Mouse (Mus musculus): ENCODE data around the gene Wwc1.
"Not testable (repeated sequence)": the region's sequence is repeated elsewhere in the genome, so short reads cannot be mapped to it uniquely, and the experiment has no call there.

The Wwc1 gene

DNA sequence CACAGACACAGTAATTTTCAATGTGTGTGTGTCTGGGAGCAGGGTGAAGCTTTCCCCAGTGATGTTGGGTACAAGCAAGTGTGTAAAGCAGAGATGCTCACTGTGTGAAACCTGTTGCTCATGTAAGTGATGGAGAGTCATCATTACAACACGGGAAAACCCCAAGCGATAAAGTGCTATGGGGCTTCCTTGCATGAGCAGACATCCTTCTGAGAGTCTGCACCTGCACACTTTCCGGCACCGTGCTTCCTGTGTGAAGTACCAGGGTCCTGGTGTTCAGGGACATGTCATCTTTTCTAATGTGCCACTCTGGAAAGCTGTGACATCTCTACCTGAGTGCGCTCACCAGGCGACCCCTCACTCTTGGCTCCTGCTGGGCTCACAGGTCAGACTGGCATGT, 97.5 kb downstream of the Wwc1 start:
- no peak for DNase-seq (ENCODE audit: extremely low read depth, low read depth, low spot score)

DNA sequence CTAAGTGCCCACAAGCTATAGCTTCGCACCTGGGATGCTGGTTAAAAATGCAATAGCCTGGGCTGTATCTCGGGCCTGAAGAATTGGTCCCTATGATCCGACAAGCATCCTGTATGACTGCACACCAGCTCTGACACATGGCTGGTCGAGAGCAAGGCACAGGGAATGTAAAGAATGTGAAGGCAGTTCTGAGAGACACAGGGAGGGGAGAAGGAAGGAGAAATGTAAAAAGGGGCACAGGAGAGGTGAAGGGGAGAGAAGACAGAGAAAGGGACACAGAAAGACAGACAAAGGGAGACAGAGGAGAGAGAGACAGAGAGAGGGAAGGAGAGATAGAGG, 101.8 kb downstream of the Wwc1 start:
- DNase-seq (ENCODE audit: extremely low read depth, low read depth, low spot score), result no peak

DNA sequence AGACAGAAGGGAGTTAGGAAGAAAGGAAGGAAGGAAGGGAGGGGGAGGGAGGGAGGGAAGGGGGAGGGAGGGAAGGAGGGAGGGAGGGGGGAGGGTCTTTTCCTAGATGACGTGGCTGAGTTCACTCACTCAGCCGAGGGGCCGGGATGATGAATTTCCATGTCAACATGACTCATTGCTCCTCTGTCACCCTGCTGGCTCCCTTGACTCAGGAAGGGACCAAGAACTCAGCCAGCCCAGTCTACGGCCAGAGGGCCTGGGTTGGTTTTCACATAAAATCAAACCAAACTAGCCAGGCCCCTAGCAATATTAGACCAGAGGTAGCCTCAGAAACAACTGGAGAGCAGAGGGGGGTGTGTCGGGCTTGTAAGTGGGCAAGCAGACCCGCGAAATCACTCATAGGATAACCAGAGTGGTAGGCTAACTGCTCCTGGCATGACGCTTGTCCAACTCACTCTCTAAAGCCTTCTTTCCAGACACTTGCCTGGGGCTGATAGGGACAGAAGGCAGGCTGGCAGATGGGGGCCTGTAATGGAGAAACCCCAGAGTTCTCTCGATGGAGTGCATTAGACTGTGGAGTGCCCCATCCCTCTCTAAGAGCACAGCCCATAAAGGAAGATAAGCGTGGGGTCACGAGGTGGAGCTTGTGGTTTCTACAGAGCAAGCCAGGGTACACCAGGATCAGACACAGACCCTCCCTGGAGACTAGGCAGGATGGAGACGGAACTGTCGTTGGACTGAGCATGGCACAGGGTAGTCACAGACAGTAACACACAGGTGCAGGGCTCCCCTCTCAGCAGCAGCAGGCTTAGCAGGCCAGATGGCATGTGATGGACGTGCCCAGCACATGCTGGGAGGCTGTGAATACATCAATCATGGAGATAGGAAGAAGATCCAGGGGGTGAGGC, 102.4 kb downstream of the Wwc1 start:
- no peak for DNase-seq (ENCODE audit: extremely low read depth, low read depth, low spot score)

DNA sequence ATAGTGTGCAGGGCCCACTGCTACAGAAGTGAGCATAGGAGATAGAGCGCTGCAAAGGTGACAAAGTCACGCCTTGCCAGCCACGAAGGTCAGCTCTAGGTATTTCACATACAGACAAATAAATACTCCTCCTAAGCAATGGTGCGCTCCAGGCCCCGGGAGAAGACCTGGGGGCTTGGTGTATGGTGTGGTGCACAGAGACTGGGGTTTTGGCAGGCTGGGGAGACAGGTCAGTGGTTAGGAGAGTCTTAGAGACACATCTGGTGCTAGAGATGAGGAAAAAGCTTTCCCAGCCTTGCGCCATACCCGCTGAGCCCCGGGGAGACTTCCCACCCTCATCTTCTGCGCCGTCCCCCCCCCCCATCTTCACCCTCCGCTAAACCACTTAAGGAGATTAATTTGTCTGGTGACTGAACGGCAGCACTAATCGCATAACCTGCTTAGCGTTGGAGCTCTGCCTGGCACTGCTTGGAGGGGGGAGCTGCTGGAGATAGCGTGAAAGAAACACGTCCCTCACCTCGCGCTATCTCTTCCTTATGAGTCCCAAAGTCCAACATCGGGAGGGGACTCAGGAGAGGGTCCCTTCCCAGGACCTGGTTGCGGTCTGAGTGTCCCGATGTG, 106.6 kb downstream of the Wwc1 start:
- DNase-seq (ENCODE audit: extremely low read depth, low read depth, low spot score), result no peak

DNA sequence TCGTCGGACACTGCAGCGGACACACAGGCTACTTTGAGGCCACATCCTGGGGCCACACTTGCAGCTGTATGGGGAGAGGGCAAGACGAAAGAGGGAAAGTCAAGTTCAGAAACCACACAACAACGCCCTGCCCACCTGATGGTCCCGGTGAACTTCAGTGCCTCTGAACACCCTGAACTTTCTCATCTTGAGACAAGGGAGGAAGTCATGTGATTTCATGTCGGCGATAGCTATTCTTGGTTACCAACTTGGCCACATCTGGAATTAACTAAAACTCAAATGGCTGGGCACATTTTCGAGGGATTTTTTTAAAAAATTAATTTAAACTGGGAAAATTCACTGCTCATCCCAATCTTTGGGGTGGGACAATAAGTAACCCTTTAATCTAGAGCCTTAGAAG, 109.4 kb downstream of the Wwc1 start:
- DNase-seq (ENCODE audit: extremely low read depth, low read depth, low spot score), result no peak

DNA sequence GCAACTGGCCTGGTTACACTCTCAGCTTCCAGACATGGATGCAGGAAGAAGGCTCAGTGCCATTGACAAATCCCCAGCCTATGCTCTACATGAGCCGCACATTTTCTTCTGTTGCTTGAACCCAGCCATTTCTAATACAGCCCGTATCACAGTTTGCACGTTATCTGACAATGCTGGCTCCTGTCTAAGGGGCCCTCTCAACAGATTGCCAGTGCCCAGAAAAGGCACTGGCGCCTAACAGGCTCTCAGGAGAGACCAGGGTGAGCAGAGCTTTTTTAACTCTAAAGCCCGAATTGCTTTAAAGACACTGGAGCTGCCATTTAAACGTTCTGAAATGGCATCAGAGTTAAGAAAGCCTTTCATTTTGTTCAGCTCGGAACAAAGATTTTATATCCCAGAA, 114.2 kb downstream of the Wwc1 start:
- DNase-seq (ENCODE audit: extremely low read depth, low read depth, low spot score), result no peak

DNA sequence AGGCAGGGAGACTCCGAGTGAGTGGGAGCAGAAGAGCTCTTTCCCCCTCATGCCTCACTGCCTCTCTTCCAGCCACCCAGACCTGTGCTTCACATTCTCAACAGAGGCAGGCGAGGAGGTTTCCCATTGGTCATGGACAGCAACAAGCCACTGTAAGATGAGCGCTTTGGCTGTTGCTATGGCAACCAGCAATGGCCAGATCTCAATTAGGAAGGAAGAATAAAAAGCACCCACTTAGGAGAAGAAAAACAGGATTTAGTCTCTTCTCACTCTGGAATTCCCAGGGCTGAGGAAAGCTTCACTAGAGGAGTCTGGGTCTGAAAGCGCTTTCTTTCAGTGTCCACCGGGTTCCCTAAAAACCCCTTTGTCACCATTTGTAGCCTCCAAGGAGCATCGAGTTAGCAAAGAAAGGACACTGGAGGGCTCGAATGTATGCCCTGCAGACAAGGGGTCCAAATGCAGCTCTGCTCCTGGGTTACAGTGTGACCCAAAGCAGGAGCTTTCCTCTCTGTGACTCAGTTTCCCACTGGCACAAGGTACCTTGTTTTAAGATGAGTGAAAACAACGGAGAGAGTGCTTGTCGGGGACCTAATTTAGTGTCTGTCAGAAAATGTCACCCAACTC, 115.2 kb downstream of the Wwc1 start:
- no peak for DNase-seq (ENCODE audit: extremely low read depth, low read depth, low spot score)

DNA sequence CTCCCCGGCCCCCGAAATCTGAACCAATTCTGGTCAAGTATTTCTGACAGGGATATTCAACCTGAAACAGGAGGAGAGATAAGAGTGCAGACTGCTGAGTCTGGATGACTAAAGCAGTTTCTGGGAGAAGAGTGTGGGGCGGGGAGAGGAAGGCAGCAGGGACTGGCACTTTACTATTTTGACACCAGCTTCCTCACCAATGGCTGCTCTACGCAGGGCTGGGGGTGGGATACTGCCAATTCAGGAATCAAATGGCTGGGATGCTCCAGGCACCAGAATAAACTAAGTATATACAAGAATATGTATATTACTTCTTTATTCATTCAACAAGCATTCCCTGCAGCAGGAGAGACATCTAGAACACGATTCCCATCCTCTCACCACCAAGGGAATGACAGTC, 116.7 kb downstream of the Wwc1 start:
- DNase-seq (ENCODE audit: extremely low read depth, low read depth, low spot score), result no peak

DNA sequence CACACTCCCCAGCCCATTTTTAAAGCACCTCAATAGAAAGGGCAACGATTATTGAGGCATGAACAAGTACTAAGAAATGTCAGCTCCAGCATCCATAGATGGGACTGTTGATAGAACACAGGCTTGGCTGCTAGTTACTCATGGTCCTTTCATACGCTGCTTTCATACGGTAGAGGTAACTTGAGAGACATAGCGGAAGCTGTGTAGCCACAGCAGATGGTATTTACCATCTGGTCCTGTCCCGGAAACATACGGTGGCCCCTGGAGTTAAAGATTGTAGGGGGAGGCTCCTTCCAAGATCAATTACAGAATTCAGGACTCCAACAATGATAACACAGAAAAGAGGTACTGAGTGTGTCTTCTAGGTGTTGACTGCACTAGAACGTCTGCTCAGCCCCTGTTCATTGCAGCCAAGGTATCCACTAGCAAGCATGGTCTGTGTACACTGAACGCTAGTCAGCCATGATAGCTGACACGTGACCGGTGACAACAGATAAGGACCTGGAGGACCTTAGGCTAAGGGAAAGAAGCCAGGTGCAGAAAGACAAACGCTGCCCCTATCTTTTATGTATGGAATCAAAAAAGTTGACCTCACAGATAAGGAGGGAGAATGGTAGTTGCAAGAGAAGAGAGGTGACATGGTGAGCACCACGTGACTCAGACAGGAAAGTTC, 122.8 kb downstream of the Wwc1 start:
- no peak for DNase-seq (ENCODE audit: extremely low read depth, low read depth, low spot score)

DNA sequence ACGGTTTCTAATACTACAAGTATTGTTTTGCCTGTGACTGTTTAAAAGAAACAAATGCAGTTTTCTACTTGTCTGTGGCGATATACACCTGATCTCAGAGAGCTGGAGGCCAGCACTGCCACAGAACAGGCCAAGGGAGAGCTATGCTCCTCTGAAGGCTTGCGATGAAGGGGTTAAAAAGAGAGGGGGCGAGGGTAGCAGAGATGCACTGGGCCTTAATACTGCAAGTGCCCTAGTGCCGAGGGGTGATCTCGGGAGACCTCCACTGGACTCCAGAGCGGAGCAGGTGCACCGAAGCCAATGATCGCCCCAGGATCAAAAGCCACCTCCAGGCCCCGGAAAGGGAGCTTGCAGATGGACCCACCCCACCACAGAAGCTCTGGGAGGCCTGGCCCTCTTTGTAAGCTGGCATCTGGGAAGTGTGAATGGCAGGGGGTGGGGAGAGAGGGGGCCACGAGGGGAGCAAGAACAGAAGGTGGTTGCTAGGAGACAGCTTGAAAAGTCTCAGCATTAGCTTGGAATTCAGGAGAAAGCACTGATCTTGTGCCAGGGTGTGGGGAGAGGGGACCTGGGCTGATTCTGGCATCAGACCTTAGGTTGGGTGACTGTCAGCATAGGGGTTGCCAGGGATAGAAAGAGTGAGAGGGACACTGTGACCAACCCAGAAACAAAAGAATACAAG, 123.8 kb downstream of the Wwc1 start:
- no peak for DNase-seq (ENCODE audit: extremely low read depth, low read depth, low spot score)

DNA sequence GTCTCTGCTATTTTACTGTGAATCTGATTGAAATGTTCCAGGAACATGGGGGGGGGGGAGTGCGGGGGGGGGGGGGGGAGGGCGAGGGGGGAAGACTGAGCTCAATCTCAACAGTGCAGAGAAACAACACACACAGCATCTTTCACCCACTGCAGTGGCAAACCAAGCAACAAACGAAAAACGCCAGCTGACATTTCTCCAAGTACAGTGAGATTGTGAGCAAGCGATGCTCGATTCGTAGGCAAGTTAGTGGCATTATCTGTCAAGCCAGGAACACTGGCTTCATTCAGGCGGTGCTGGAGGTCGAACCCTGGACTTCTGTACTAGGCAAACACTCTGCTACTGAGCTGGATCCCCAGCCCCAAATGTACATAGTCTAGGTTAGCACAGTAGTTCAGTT, 124.8 kb downstream of the Wwc1 start:
- DNase-seq (ENCODE audit: extremely low read depth, low read depth, low spot score), result no peak

DNA sequence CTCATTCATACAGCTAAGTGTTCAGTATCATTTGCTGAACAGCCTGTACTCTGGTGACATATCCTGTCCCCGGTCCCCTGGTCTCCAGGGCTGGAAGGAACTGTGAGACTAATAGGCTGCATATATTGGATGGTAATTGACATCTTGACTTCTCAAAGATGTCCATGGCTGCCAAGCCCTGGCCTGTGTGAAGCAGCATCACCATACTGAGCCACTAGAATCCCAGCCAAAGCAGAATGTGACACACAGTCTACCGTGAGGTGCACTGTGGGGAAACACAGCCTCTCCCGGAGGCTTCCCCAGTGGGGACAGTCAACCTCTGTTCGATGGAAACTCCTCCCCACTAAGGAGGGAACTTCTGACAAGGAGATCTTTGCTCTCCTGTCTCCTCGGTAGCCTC, 125.4 kb downstream of the Wwc1 start:
- DNase-seq (ENCODE audit: extremely low read depth, low read depth, low spot score), result no peak

DNA sequence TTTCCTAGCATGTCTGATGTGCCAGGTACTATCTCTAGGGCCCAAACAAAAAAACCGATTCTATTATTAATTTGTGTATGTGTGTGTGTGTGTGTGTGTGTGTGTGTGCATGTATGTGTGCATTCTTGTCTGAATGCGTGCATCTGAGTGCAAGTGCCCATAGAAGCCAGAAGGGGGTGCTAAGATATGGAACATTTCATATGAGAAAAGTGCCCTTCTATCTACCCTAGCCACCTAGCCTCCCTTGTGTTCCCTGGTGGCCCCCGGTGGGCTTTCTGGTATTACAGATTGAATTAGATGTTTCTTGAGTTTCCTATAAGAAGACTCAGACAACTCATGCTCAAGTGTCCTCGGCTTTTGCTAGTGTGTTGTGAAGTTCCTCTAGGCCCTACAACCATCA, 126.7 kb downstream of the Wwc1 start:
- DNase-seq (ENCODE audit: extremely low read depth, low read depth, low spot score), result no peak

DNA sequence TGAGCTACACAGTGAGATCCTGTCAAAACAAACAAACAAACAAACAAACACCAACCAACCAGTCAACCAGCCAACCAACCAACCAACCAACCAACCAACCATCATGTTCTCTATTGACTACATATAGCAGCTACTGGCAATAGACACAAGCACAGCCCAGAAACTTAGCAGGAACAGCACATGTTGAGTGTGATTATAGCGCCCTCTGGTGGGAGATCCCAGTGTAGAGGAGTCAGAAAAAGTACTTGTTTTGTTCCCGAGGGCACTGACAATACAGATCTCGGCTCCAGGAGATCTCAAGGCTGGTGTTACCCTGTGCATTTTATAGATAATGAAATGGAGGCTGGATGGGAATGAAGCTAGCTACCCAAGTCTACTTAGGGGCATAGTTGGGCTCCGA, 127.6 kb downstream of the Wwc1 start:
- no peak for DNase-seq (ENCODE audit: extremely low read depth, low read depth, low spot score)

DNA sequence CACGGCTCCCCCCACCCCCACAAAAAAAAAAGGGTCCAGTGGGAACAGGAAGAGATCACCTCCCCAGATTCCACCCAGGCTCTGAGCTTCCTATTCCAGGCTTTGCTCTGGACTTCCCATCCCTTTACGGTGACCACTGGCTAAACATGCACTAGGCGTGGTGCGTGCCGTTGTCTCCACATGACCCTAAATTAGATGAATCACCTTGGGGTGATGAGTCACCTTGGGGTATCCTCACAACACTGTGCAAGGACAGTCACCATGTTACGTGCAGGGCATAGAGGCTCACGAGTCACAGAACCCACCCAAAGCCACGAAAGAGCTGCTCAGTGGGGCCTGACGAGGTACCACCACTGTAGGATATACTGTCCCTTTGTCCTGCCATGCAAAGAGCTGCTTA, 136.0 kb downstream of the Wwc1 start:
- DNase-seq (ENCODE audit: extremely low read depth, low read depth, low spot score), result no peak

DNA sequence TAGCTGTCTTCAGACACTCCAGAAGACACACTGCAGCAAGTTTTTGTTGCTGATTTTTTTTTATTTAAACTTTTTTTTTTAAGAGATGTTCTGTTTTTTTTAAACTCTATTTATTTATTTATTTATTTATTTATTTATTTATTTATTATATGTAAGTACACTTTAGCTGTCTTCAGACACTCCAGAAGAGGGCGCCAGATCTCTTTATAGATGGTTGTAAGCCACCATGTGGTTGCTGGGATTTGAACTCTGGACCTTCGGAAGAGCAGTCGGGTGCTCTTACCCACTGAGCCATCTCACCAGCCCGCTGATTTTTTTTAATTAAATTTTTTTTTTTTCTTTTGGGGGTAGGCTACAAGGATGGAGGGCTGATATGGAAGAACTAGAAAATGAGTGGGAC, 137.8 kb downstream of the Wwc1 start:
- not testable (repeated sequence) for DNase-seq (ENCODE audit: extremely low read depth, low read depth, low spot score)

DNA sequence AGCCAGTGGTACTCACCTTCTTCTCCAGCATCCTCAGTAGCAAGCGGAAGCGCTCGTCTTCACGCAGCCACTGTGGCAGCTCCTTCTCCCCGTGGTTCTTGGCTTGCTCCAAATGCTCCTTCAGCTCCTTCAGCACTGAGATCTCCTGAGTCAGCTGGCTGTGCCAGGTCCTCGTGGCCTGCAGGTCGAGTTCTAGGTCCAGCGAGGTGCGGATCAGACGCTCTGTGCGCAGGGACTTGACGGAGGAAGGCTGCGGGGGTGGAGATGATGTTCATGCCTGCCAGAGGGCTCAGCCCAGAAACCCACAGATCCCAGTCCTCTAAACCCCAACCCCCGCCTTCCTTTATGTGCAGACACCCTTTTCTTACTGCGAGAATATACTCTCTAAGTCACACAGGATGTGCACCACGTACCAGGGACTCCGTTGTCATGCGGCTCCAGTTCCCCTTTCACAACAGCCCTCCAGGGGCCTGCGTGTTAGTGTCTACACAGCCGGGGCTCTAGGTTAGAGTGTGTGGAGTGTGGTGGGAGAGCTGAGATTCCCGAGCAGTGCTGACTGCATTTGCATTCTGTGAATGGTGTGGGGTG, 138.5 kb downstream of the Wwc1 start:
- no peak for DNase-seq (ENCODE audit: extremely low read depth, low read depth, low spot score)

DNA sequence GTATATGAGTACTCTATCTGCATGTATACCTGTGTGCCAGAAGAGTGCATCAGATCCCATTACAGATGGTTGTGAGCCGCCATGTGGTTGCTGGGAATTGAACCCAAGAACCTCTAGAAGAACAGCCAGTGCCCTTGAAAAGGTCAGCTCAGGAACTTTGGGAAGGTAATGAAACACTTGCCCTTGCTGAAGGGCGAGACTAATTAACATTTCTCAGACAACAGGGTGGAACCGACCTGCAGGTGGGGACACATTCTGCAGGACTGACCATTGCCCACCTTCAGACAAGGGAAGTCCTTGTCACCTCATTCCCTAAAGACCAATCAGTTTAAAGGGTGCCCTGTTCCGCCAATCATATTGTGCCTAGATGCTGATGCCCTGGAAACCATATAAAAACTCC, 139.5 kb downstream of the Wwc1 start:
- DNase-seq (ENCODE audit: extremely low read depth, low read depth, low spot score), result not testable (repeated sequence)

DNA sequence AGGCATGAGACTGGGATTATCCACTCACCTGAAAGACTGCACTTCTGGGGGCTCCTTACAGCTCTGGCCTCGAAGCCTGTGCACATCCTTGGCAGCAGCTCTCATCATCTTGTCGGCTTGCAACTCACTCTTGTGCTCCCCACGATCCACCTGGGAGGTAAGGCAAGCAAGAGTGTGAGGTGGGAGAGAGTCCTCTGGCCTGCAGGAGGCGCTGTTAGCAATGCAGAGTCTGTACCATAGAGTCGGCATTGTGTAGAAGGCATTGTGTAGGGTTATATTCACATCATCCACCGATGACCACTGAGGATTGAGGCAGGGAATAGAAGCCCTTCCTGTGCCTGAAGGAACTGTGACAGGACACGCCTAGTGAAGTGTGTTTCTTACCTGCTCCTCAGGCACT, 140.0 kb downstream of the Wwc1 start:
- DNase-seq (ENCODE audit: extremely low read depth, low read depth, low spot score), result no peak

DNA sequence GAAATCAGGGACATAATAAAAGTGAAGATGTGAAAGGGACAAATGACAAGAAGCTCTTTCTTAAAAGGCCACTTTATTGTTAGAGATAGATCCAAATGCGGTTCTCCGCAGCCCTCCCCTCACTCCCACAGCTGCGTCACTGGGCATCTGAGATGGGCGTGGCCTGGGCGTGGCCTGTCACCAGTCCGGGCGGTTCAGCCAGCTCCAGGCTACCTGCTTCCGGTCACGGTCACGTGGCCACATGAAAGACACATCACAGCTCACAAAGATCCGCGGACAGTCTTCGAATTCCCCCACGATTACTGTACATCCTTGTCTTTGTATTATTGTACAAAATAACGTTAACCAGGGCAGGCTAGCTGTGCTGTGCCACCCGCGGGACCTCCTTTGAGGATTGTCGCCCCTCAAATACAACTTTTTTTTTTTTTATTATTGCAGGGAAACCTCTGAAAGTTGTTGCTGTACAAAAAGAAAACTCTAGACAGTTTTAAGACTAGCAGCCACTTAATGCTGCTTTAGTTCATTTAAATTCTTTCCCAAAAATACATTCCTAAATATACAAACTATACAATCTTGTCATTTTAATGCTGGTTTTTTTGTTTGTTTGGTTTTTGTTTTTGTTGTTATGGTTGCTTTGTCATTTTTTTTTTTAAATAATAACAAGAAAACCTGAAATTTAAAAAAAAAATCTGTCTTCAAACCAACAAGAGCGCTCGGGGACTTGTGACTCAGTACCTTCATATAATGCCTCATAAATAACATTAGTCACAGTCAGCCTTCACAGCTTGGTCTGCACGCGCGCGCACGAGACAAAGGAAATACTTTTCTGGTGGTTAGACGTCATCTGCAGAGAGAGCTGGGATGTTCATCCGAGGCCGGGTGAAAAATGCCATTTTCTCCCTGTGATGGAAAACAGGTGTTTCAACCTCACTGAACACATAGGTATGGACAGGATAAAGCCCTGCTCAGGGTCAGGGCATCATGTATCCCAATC, 141.7 kb downstream of the Wwc1 start:
- DNase-seq (ENCODE audit: extremely low read depth, low read depth, low spot score), result no peak
